Mouse (Mus musculus) spleen, postnatal 14 days (tissue): Measurements from ENCODE around the gene Rpl19.
A peak's percentile ranks its signal among the peaks of the same experiment; 100 is the strongest.

Experiments used
- DNase-seq, 2 experiments: peaks; one replicate each; pipeline ENCODE4 v3.0.0; 2021 to 2022; ENCODE audit warnings: low spot score in 2 of 2

The Rpl19 gene

DNA sequence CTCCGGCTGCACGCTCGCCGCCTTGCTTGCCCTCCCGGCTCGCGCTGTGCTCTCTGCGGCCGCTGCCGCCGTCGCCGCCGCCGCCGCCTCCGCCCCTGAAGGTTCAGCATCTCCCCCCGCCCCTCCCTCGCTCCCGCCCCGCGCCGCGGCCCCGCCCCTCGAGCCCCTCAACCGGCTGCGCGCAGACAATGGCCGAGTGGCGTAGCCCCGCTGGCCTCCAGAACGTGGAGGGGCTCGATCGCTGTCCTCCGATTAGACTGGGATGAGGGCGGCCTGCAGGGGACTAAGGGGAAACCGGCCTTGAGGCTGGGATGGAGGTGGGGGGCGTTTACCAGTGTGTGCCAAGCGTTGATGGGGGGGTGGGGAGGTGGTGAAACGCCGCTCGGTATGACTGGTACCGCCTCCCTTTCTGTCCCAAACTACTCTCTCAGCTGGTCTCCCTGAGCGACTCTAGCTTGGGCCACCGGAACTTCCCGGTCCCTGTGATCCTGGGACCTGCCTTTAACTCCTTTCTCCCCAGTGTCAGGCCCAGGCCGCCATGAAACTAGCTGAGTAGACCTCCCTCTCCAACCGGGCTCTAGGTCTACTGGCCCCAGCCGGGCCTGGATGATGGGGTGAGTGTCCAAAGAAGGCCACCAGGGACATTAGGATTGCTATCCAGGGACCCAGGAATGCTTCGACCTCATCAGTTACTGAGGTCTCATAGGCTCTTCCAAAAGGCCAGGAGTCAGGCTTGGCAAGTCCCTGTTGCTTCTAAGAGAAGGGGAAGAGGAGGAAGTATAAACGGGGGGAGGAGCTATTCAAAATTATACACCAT lies 3.7 kb upstream of the Rpl19 start, which contains the start of gene Cacnb1:
Gene Cacnb1 (minus strand): TSS at position 480 of the 817 bp plus-strand sequence.
- peak in 1 of 2 experiments; percentile 27 for DNase-seq

DNA sequence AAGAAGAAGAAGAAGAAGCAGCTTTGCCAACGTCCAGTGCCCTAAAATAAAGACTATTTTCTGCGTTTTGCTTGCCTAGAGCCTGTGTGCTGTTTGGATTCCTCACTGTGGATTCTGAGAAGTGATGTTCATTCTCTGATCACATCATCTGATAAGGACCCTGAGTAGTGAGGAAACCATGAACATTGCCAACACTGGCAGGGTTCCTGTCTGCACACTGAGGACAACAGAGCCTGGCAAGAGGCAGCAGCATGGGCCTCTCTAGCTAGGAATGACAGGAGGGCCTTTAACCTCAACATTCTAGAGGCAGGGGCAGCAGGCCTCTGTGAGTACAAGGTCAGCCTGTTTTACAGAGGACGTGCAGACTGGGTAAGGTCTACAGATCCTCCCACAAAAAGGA lies 2.0 kb upstream of the Rpl19 start:
- no peak for DNase-seq

- no peak for DNase-seq
These were observed 301 bp upstream of the Rpl19 start for GRCm38 (mm10) chr11:98026248-98026569.

- no peak for DNase-seq
These were observed 783 bp downstream of the Rpl19 start for GRCm38 (mm10) chr11:98027297-98027688.

DNA sequence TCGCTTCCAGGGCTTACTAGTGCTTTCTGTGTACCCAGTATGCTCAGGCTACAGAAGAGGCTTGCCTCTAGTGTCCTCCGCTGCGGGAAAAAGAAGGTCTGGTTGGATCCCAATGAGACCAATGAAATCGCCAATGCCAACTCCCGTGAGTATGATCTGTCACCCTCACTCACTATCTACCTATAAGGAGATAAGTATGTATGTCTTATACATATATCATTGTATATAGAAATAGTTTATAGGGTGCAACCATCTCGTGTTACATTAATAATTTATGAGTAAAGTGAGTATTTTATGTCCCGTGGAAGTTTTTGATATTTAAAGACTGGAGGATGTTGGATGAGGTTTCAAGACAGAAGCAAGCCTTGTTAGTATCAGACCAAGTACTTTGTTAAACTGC lies 1.3 kb downstream of the Rpl19 start:
- no peak for DNase-seq

GRCm38 (mm10) chr11:98030701-98031442 lies 4.4 kb downstream of the Rpl19 start:
- no peak for DNase-seq

DNA sequence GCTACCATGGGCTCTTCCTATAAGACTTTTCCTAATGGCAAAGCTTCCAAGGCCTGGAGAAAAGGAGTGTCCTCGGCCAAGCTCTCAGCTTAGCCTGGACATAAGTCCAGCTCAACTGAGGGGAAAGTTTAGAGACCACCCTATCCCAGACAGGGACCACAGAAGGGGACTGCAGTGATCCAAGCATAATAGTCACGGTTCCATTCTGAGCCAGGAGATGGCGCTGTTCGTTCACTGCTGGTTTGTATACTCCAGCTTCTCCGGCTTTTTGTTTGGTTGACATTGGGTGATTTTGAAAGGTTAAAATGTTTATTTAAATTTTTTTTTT lies 4.9 kb downstream of the Rpl19 start:
- peak; percentile 52 to 74 for DNase-seq

DNA sequence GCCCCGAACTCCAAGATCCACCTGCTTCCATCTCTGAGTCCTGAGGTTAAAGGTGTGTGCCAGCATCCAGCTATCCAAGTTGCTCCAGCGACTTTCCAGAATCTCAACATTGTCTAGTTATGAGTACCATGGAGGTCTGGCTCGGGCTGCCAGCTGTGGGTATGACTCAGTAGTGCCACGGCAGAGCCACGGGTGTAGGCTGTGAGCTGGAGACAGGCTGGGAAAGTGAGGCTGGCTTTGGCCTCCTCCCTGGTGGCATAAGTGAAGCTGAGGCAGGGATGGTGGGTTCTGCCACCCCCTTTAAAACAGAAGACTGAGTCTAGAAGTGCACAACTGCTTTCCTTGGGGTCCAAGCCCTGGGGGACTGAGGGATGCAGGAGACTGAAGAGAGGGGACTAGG lies 7.6 kb downstream of the Rpl19 start:
- no peak for DNase-seq

- DNase-seq, result no peak
These were observed 8.3 kb downstream of the Rpl19 start for GRCm38 (mm10) chr11:98034840-98035239.

DNA sequence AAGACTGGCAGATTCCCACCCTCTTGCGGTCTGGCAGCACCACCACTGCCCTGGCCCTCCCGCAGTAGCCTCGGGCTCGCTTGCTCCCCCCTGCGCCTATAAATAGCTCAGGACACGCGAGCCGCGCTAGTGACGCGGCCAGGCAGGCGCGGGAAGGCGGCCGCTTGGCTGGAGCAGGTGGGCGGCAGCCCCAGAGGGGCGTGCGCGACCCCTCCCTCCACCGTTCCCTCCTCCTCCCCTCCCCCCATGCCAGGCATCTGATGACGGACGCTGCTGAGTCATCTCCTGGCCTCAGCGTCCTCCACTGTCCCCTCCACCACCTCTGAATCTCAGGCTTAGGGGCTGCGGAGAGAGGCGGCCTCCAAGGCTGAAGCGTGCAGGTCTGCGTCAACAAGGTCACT lies 9.5 kb downstream of the Rpl19 start:
- no peak for DNase-seq

DNA sequence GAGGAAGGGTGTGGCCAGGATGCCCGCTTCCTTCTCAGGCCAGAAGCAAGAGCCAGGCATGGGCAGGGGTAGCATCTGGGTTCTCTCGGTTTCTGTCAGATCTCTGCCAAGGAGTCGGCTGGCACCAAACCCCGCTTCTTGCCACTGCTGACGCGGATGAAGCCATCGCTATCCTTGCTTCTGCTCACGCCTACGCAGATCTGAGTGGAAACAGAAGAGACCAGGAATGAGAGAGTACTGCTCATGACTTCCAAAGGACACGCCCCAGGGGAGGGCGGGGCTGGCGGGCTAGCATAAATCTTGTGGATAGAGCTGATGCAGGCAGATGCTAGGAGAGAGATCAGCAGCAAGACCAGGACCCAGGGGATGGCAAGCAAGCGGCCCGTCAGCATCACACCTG lies 11.4 kb downstream of the Rpl19 start:
- no peak for DNase-seq

GRCm38 (mm10) chr11:98040975-98041374 lies 14.5 kb downstream of the Rpl19 start:
- DNase-seq, result no peak

- DNase-seq, result no peak
These were observed 16.2 kb downstream of the Rpl19 start for GRCm38 (mm10) chr11:98042741-98043140.

DNA sequence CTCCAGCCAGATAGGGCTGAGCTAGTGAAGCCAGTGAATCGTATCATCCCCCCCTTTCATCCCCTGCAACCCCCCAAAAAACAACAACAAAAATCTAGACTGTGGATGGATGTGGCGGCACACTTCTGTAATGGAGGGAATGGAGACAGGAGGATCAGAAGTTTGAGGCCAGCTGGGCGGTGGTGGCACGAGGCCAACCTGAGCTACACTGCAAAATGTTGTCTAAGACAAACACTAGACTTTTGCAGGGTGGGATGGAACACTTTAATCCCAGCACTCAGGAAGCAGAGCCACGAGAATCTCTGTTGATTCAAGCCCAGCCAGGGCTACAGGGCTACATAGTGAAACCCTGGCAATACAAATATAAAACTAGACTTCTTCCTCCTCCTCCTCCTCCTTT lies 17.6 kb downstream of the Rpl19 start:
- no peak for DNase-seq

- no peak for DNase-seq
These were observed 19.1 kb downstream of the Rpl19 start for GRCm38 (mm10) chr11:98045596-98045995.

GRCm38 (mm10) chr11:98046466-98046865 lies 20.0 kb downstream of the Rpl19 start:
- no peak for DNase-seq

- DNase-seq, result no peak
These were observed 21.2 kb downstream of the Rpl19 start for GRCm38 (mm10) chr11:98047745-98048144.

GRCm38 (mm10) chr11:98049672-98050519 lies 23.4 kb downstream of the Rpl19 start:
- no peak for DNase-seq

- no peak for DNase-seq
These were observed 24.0 kb downstream of the Rpl19 start for GRCm38 (mm10) chr11:98050520-98050815.

- DNase-seq, result no peak
These were observed 24.4 kb downstream of the Rpl19 start for GRCm38 (mm10) chr11:98050940-98051339.

GRCm38 (mm10) chr11:98051611-98052128 lies 25.2 kb downstream of the Rpl19 start:
- DNase-seq, result no peak
